Mouse (Mus musculus): ENCODE data around the gene Morf4l1. TPM values are rescaled to one million over a fixed set of nuclear protein-coding genes. Genes with fewer than 3 reads are reported as not detected.
"Not testable (repeated sequence)": the region's sequence is repeated elsewhere in the genome, so short reads cannot be mapped to it uniquely, and the experiment has no call there.

The Morf4l1 gene
- polyA plus RNA-seq, 1 experiment from 2014 or later, result 490 TPM

GRCm38 (mm10) chr9:90082992-90083391 is 31.6 kb downstream of the Morf4l1 start:
- no peak for ATAC-seq (ENCODE audit: insufficient number of reproducible peaks, insufficient read depth, low FRiP score, low read depth)
- Histone ChIP-seq H3K27me3 (ENCODE audit: control insufficient read depth, insufficient read depth, low read length) (no peaks in the 10 kb centered on the region), H3K36me3 (ENCODE audit: control insufficient read depth, insufficient read depth, low read length) (peaks cover 2% of the 10 kb centered on the region; the same call in 1 of the 2 replicates), H3K9me3 (ENCODE audit: control insufficient read depth, low read depth, low read length) (no peaks in the 10 kb centered on the region), H3K4me1 (ENCODE audit: control insufficient read depth, insufficient read depth, low read length) (no peaks in the 10 kb centered on the region), H3K4me2 (replicated peaks; ENCODE audit: low read depth, low read length) (no peak overlapping the region), H3K9ac (replicated peaks; ENCODE audit: low read depth, low read length) (no peak overlapping the region), H3K4me3 (ENCODE audit: low read depth, low read length) (no peak overlapping the region), H3K27ac (ENCODE audit: low read length) (no peak overlapping the region)
- WGBS, result 95% methylated on average over 1 of the region's 1 CpGs

DNA sequence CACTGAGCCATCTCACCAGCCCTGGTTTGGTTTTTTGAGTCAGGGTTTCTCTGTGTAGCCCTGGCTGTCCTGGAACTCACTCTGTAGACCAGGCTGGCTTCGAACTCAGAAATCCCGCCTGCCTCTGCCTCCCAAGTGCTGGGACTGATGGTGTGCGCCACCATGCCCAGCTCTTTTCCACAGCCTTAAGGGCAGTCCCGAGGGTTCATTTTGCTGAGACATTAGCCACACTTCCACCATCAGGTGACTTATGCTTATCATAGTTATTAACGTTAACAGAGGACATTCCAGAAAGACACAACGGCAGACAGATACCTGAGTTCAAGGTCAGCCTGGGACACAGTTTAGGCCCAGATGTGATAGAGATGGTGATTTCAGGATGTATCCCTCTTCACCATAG is 32.6 kb downstream of the Morf4l1 start:
- H3K9ac ChIP-seq (replicated peaks; ENCODE audit: low read depth, low read length); H3K36me3 ChIP-seq (ENCODE audit: control insufficient read depth, insufficient read depth, low read length); H3K4me3 ChIP-seq (ENCODE audit: low read depth, low read length); H3K27ac ChIP-seq (ENCODE audit: low read length); H3K9me3 ChIP-seq (ENCODE audit: control insufficient read depth, low read depth, low read length); H3K4me2 ChIP-seq (replicated peaks; ENCODE audit: low read depth, low read length); H3K27me3 ChIP-seq (ENCODE audit: control insufficient read depth, insufficient read depth, low read length); ATAC-seq (ENCODE audit: insufficient number of reproducible peaks, insufficient read depth, low FRiP score, low read depth); H3K4me1 ChIP-seq (ENCODE audit: control insufficient read depth, insufficient read depth, low read length): not testable (repeated sequence)
- WGBS, result 77% methylated on average over 6 of the region's 6 CpGs

- H3K36me3 ChIP-seq (ENCODE audit: control insufficient read depth, insufficient read depth, low read length), result no peaks in the 10 kb centered on the region
- H3K4me2 ChIP-seq (replicated peaks; ENCODE audit: low read depth, low read length), result no peak overlapping the region
- 56% methylated on average over 8 of the region's 8 CpGs for WGBS
- no peak overlapping the region for H3K27ac ChIP-seq (ENCODE audit: low read length)
- no peak overlapping the region for H3K4me3 ChIP-seq (ENCODE audit: low read depth, low read length)
- no peaks in the 10 kb centered on the region for H3K27me3 ChIP-seq (ENCODE audit: control insufficient read depth, insufficient read depth, low read length)
- peak; percentile 40; the same call in 1 of the 2 replicates for ATAC-seq (ENCODE audit: insufficient number of reproducible peaks, insufficient read depth, low FRiP score, low read depth)
- H3K4me1 ChIP-seq (ENCODE audit: control insufficient read depth, insufficient read depth, low read length), result no peaks in the 10 kb centered on the region
- no peaks in the 10 kb centered on the region for H3K9me3 ChIP-seq (ENCODE audit: control insufficient read depth, low read depth, low read length)
- no peak overlapping the region for H3K9ac ChIP-seq (replicated peaks; ENCODE audit: low read depth, low read length)
Observed at GRCm38 (mm10) chr9:90076849-90077461, 37.6 kb downstream of the Morf4l1 start.

- ATAC-seq (ENCODE audit: insufficient number of reproducible peaks, insufficient read depth, low FRiP score, low read depth), result no peak
- H3K4me1 ChIP-seq (ENCODE audit: control insufficient read depth, insufficient read depth, low read length), result no peaks in the 10 kb centered on the region
- 76% methylated on average over 5 of the region's 5 CpGs for WGBS
Observed at GRCm38 (mm10) chr9:90076131-90076530, 38.4 kb downstream of the Morf4l1 start.

DNA sequence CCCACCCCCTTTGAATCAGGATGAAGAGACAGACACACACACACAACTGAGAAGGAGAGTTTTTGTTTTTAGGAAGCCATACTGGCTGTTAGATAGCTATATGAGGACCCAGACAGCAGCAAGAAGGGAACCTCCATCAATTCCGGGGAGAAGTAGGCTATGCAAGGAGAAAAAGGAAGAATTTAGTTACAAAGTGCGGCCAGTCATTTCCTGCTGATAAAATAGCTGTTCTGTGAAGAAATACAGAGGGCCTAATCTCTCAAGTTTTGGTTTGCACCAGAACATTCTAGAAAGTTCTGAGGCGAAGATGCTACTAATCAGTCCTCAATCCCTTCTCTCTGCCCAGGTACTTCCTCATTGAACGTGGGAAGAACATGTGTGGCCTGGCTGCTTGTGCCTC is 39.2 kb downstream of the Morf4l1 start:
- Histone ChIP-seq H3K9me3 (ENCODE audit: control insufficient read depth, low read depth, low read length) (no peaks in the 10 kb centered on the region), H3K4me1 (ENCODE audit: control insufficient read depth, insufficient read depth, low read length) (no peaks in the 10 kb centered on the region), H3K27ac (ENCODE audit: low read length) (no peak overlapping the region), H3K27me3 (ENCODE audit: control insufficient read depth, insufficient read depth, low read length) (no peaks in the 10 kb centered on the region), H3K36me3 (ENCODE audit: control insufficient read depth, insufficient read depth, low read length) (no peaks in the 10 kb centered on the region), H3K4me2 (replicated peaks; ENCODE audit: low read depth, low read length) (no peak overlapping the region), H3K4me3 (ENCODE audit: low read depth, low read length) (no peak overlapping the region), H3K9ac (replicated peaks; ENCODE audit: low read depth, low read length) (no peak overlapping the region)
- ATAC-seq (ENCODE audit: insufficient number of reproducible peaks, insufficient read depth, low FRiP score, low read depth), result no peak
- 82% methylated on average over 4 of the region's 4 CpGs for WGBS

More at GRCm38 (mm10) chr9:90076131-90076530, 38.4 kb downstream of the Morf4l1 start:
- H3K9ac ChIP-seq (replicated peaks; ENCODE audit: low read depth, low read length), result no peak overlapping the region
- no peaks in the 10 kb centered on the region for H3K36me3 ChIP-seq (ENCODE audit: control insufficient read depth, insufficient read depth, low read length)
- no peak overlapping the region for H3K27ac ChIP-seq (ENCODE audit: low read length)
- no peak overlapping the region for H3K4me2 ChIP-seq (replicated peaks; ENCODE audit: low read depth, low read length)
- H3K9me3 ChIP-seq (ENCODE audit: control insufficient read depth, low read depth, low read length), result no peaks in the 10 kb centered on the region
- no peak overlapping the region for H3K4me3 ChIP-seq (ENCODE audit: low read depth, low read length)
- no peaks in the 10 kb centered on the region for H3K27me3 ChIP-seq (ENCODE audit: control insufficient read depth, insufficient read depth, low read length)

- Histone ChIP-seq H3K4me2 (replicated peaks; ENCODE audit: low read depth, low read length) (no peak overlapping the region), H3K27ac (ENCODE audit: low read length) (no peak overlapping the region), H3K4me3 (ENCODE audit: low read depth, low read length) (no peak overlapping the region), H3K27me3 (ENCODE audit: control insufficient read depth, insufficient read depth, low read length) (no peaks in the 10 kb centered on the region), H3K9me3 (ENCODE audit: control insufficient read depth, low read depth, low read length) (no peaks in the 10 kb centered on the region), H3K36me3 (ENCODE audit: control insufficient read depth, insufficient read depth, low read length) (no peaks in the 10 kb centered on the region), H3K9ac (replicated peaks; ENCODE audit: low read depth, low read length) (no peak overlapping the region), H3K4me1 (ENCODE audit: control insufficient read depth, insufficient read depth, low read length) (no peaks in the 10 kb centered on the region)
- WGBS, result 81% methylated on average over 7 of the region's 7 CpGs
- no peak for ATAC-seq (ENCODE audit: insufficient number of reproducible peaks, insufficient read depth, low FRiP score, low read depth)
Observed at GRCm38 (mm10) chr9:90070174-90070573, 44.4 kb downstream of the Morf4l1 start.

DNA sequence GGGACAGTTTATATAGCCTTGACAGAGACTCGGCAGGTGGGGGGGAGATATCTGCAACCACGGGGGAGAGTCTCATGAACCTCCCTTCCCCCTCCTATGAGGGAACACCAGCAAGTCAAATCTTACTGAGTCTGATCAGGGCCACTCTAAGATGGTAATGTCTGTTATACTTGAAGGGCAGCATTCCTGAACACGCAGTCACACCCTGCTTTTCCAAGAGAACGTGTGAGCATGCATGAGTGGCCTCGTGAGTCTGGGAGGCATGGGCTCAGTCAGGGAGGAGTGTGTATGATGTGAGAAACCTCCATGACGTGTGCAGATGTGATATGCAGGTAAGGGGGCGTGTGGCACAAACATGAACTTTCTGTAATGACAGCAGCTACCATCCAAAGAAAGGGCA is 45.1 kb downstream of the Morf4l1 start:
- Histone ChIP-seq H3K4me3 (ENCODE audit: low read depth, low read length) (no peak overlapping the region), H3K27ac (ENCODE audit: low read length) (no peak overlapping the region)
- ATAC-seq (ENCODE audit: insufficient number of reproducible peaks, insufficient read depth, low FRiP score, low read depth), result peak; percentile 62

GRCm38 (mm10) chr9:90068786-90069185 is 45.8 kb downstream of the Morf4l1 start:
- no peak overlapping the region for H3K27ac ChIP-seq (ENCODE audit: low read length)
- no peaks in the 10 kb centered on the region for H3K36me3 ChIP-seq (ENCODE audit: control insufficient read depth, insufficient read depth, low read length)
- H3K4me1 ChIP-seq (ENCODE audit: control insufficient read depth, insufficient read depth, low read length), result no peaks in the 10 kb centered on the region
- no peak for ATAC-seq (ENCODE audit: insufficient number of reproducible peaks, insufficient read depth, low FRiP score, low read depth)
- H3K27me3 ChIP-seq (ENCODE audit: control insufficient read depth, insufficient read depth, low read length), result no peaks in the 10 kb centered on the region
- H3K9me3 ChIP-seq (ENCODE audit: control insufficient read depth, low read depth, low read length), result no peaks in the 10 kb centered on the region
- no peak overlapping the region for H3K9ac ChIP-seq (replicated peaks; ENCODE audit: low read depth, low read length)
- H3K4me2 ChIP-seq (replicated peaks; ENCODE audit: low read depth, low read length), result no peak overlapping the region
- H3K4me3 ChIP-seq (ENCODE audit: low read depth, low read length), result no peak overlapping the region
- WGBS, result 78% methylated on average over 6 of the region's 6 CpGs

More for the DNA sequence above, 45.1 kb downstream of the Morf4l1 start:
- WGBS, result 70% methylated on average over 7 of the region's 7 CpGs
- H3K36me3 ChIP-seq (ENCODE audit: control insufficient read depth, insufficient read depth, low read length), result no peaks in the 10 kb centered on the region
- H3K9ac ChIP-seq (replicated peaks; ENCODE audit: low read depth, low read length), result no peak overlapping the region
- no peak overlapping the region for H3K4me2 ChIP-seq (replicated peaks; ENCODE audit: low read depth, low read length)
- no peaks in the 10 kb centered on the region for H3K27me3 ChIP-seq (ENCODE audit: control insufficient read depth, insufficient read depth, low read length)
- no peaks in the 10 kb centered on the region for H3K4me1 ChIP-seq (ENCODE audit: control insufficient read depth, insufficient read depth, low read length)
- no peaks in the 10 kb centered on the region for H3K9me3 ChIP-seq (ENCODE audit: control insufficient read depth, low read depth, low read length)

DNA sequence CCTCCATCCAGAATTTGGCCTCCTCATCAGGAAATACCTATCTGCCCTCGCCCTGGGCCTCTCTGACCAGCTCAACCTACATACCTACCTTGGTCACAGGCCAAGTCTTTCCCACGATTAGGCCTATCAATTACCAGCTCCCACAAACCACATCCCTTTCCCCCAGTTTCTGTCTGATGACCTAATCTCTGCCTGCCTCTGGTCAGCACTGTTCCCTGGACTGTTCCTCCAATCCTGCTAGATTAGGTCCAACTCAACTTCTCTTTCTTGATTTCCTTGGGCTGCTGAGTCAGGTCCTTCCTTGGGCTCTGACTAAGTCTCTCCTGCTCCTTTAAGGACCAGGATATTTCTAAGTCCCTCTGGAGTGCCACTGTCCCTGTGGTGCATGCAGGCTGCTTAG is 47.2 kb downstream of the Morf4l1 start:
- WGBS, result 66% methylated on average over 2 of the region's 2 CpGs
- H3K27me3 ChIP-seq (ENCODE audit: control insufficient read depth, insufficient read depth, low read length), result no peaks in the 10 kb centered on the region
- no peaks in the 10 kb centered on the region for H3K36me3 ChIP-seq (ENCODE audit: control insufficient read depth, insufficient read depth, low read length)
- H3K9ac ChIP-seq (replicated peaks; ENCODE audit: low read depth, low read length), result no peak overlapping the region
- ATAC-seq (ENCODE audit: insufficient number of reproducible peaks, insufficient read depth, low FRiP score, low read depth), result no peak
- no peaks in the 10 kb centered on the region for H3K9me3 ChIP-seq (ENCODE audit: control insufficient read depth, low read depth, low read length)
- H3K4me2 ChIP-seq (replicated peaks; ENCODE audit: low read depth, low read length), result no peak overlapping the region
- no peaks in the 10 kb centered on the region for H3K4me1 ChIP-seq (ENCODE audit: control insufficient read depth, insufficient read depth, low read length)
- H3K4me3 ChIP-seq (ENCODE audit: low read depth, low read length), result no peak overlapping the region
- H3K27ac ChIP-seq (ENCODE audit: low read length), result no peak overlapping the region

Data from stomach, embryonic 14.5 days (tissue).